Mouse (Mus musculus) kidney, adult 2 months (tissue): ENCODE results near the gene Plppr3. TPM values are rescaled to one million over a fixed set of nuclear protein-coding genes. Genes with fewer than 3 reads are reported as not detected.
A peak's percentile ranks its signal among the peaks of the same experiment; 100 is the strongest.

ENCODE experiments used
- DNase-seq: peaks from one replicate; pipeline ENCODE4 v3.0.0; 2021
- H3K27ac ChIP-seq: fragments of 200-500 bp; 2 replicates; pipeline ENCODE4 v1.5.1; 2012; ENCODE audit warnings: low read depth, low read length, control low read depth, inconsistent platforms; ENCODE audit not compliant: insufficient read depth
- H3K27me3 ChIP-seq: fragments of 200-500 bp; replicated peaks from 2 replicates; pipeline ENCODE4 v1.6.1; 2012; ENCODE audit warnings: mild to moderate bottlenecking, moderate library complexity, low read length, inconsistent platforms; ENCODE audit not compliant: control insufficient read depth, insufficient read depth
- H3K36me3 ChIP-seq: fragments of 200-500 bp; 2 replicates; pipeline ENCODE4 v1.6.1; 2012; ENCODE audit warnings: mild to moderate bottlenecking, moderate library complexity, low read length, inconsistent platforms; ENCODE audit not compliant: control insufficient read depth, insufficient read depth
- H3K4me1 ChIP-seq: fragments of 200-500 bp; 2 replicates; pipeline ENCODE4 v1.6.1; 2011; ENCODE audit warnings: low read length; ENCODE audit not compliant: control insufficient read depth, insufficient read depth
- H3K4me3 ChIP-seq: fragments of 200-500 bp; 2 replicates; pipeline ENCODE4 v1.5.1; 2011; ENCODE audit warnings: mild to moderate bottlenecking, low read depth, low read length, control low read depth; ENCODE audit not compliant: insufficient read depth
- CTCF ChIP-seq: fragments of 200-500 bp; conservative IDR thresholded peaks from 2 replicates; pipeline ENCODE4 v1.5.1; 2011; ENCODE audit warnings: low read depth, mild to moderate bottlenecking, control low read depth, low read length, moderate library complexity, mixed read lengths; ENCODE audit not compliant: insufficient read depth, insufficient read length
- POLR2A ChIP-seq: fragments of 200-500 bp; IDR thresholded peaks from one replicate; pipeline ENCODE4 v1.6.1; 2011; ENCODE audit warnings: low read depth, low read length, control low read depth
- WGBS: fragments of 180-500 bp; shearing (Covaris S2); methylation state at CpG from one replicate; pipeline ENCODE4 v1.1.7; 2018; 5-methylcytosine and 5-hydroxymethylcytosine counted together
- polyA plus RNA-seq: library from polyadenylated mRNA; depleted of rRNA; stranded (reverse); fragments of >200 nt; gene quantifications from 2 replicates; pipeline ENCODE4 v1.2.3, GENCODE M21; 2012

The Plppr3 gene
- polyA plus RNA-seq, 1 experiment, result 2.7 TPM

GRCm38 (mm10) chr10:79836918-79837317, 37.5 kb downstream of the Plppr3 start:
- TF ChIP-seq POLR2A (no peak), CTCF (no peak)
- H3K4me3 ChIP-seq, result no peak overlapping the region
- WGBS, result 99% methylated on average over 3 of the region's 3 CpGs
- no peak overlapping the region for H3K27ac ChIP-seq
- no peak for DNase-seq
- peaks cover 4% of the 10 kb centered on the region; the same call in 1 of the 2 replicates for H3K4me1 ChIP-seq
- H3K36me3 ChIP-seq, result no peaks in the 10 kb centered on the region
- H3K27me3 ChIP-seq, result no peaks in the 10 kb centered on the region

GRCm38 (mm10) chr10:79834769-79835398, 39.5 kb downstream of the Plppr3 start:
- no peak overlapping the region for H3K4me3 ChIP-seq
- peaks cover 4% of the 10 kb centered on the region; the same call in 1 of the 2 replicates for H3K4me1 ChIP-seq
- 16% methylated on average over 9 of the region's 9 CpGs for WGBS
- no peaks in the 10 kb centered on the region for H3K27me3 ChIP-seq
- H3K36me3 ChIP-seq, result no peaks in the 10 kb centered on the region
- H3K27ac ChIP-seq, result no peak overlapping the region
- peak; percentile 74 for DNase-seq
- no peak for TF ChIP-seq POLR2A
- peak; percentile 90 for TF ChIP-seq CTCF

- no peak for TF ChIP-seq CTCF
- TF ChIP-seq POLR2A, result no peak
- H3K27ac ChIP-seq, result no peak overlapping the region
- H3K4me3 ChIP-seq, result no peak overlapping the region
- H3K4me1 ChIP-seq, result no peaks in the 10 kb centered on the region
- no peak for DNase-seq
- 80% methylated on average over 9 of the region's 9 CpGs for WGBS
- no peaks in the 10 kb centered on the region for H3K36me3 ChIP-seq
- H3K27me3 ChIP-seq, result no peaks in the 10 kb centered on the region
Measured at GRCm38 (mm10) chr10:79832786-79833181, 41.6 kb downstream of the Plppr3 start.

GRCm38 (mm10) chr10:79832026-79832785, 42.2 kb downstream of the Plppr3 start:
- 63% methylated on average over 7 of the region's 7 CpGs for WGBS
- Histone ChIP-seq H3K4me1 (no peaks in the 10 kb centered on the region), H3K27me3 (no peaks in the 10 kb centered on the region), H3K4me3 (no peak overlapping the region), H3K36me3 (no peaks in the 10 kb centered on the region), H3K27ac (no peak overlapping the region)
- TF ChIP-seq CTCF, result no peak
- TF ChIP-seq POLR2A, result no peak
- DNase-seq, result no peak

- no peak for DNase-seq
Measured at GRCm38 (mm10) chr10:79831583-79831982, 42.9 kb downstream of the Plppr3 start.

GRCm38 (mm10) chr10:79824413-79824812, 50.0 kb downstream of the Plppr3 start:
- H3K27me3 ChIP-seq, result no peaks in the 10 kb centered on the region
- H3K27ac ChIP-seq, result peak overlapping the region; percentile 29; the same call in 1 of the 2 replicates
- H3K4me3 ChIP-seq, result no peak overlapping the region
- WGBS, result 41% methylated on average over 6 of the region's 6 CpGs
- DNase-seq, result peak; percentile 62
- no peaks in the 10 kb centered on the region; the same call in 1 of the 2 replicates for H3K36me3 ChIP-seq
- TF ChIP-seq CTCF (no peak), POLR2A (no peak)
- H3K4me1 ChIP-seq, result peaks cover 26% of the 10 kb centered on the region

More at GRCm38 (mm10) chr10:79831583-79831982, 42.9 kb downstream of the Plppr3 start:
- Histone ChIP-seq H3K4me3 (no peak overlapping the region), H3K27me3 (no peaks in the 10 kb centered on the region), H3K27ac (no peak overlapping the region), H3K36me3 (no peaks in the 10 kb centered on the region), H3K4me1 (no peaks in the 10 kb centered on the region)
- 85% methylated on average over 3 of the region's 3 CpGs for WGBS
- no peak for TF ChIP-seq POLR2A
- TF ChIP-seq CTCF, result no peak

GRCm38 (mm10) chr10:79823011-79823410, 51.4 kb downstream of the Plppr3 start:
- Histone ChIP-seq H3K4me3 (no peak overlapping the region), H3K4me1 (peaks cover 26% of the 10 kb centered on the region), H3K27me3 (no peaks in the 10 kb centered on the region), H3K36me3 (no peaks in the 10 kb centered on the region; the same call in 1 of the 2 replicates), H3K27ac (no peak overlapping the region)
- no peak for TF ChIP-seq CTCF
- no peak for TF ChIP-seq POLR2A
- DNase-seq, result no peak
- WGBS, result 66% methylated on average over 6 of the region's 6 CpGs
